Mouse (Mus musculus) embryo, embryonic 11.5 days (tissue): Measurements from ENCODE around the gene Stx3.

Experiments used
- DNase-seq: peaks from one replicate; pipeline ENCODE4 v3.0.0-alpha.2; 2012; ENCODE audit warnings: low read depth, low spot score

The Stx3 gene

GRCm38 (mm10) chr19:11727304-11727703 lies 91.9 kb downstream of the Stx3 start:
- DNase-seq = no peak

- DNase-seq = no peak
Observed at GRCm38 (mm10) chr19:11725915-11726314, 93.3 kb downstream of the Stx3 start.
